Mouse (Mus musculus) E14TG2a.4 (cell line): ENCODE data around the gene Bphl.
A peak's percentile ranks its signal among the peaks of the same experiment; 100 is the strongest.
"Not testable (repeated sequence)": the region's sequence is repeated elsewhere in the genome, so short reads cannot be mapped to it uniquely, and the experiment has no call there.

Experiments
- H3K27me3 ChIP-seq: 2 replicates; pipeline ENCODE4 v1.6.1; 2014; ENCODE audit warnings: low read length, control low read depth; ENCODE audit not compliant: insufficient read depth
- H3K36me3 ChIP-seq: 2 replicates; pipeline ENCODE4 v1.6.1; 2014; ENCODE audit warnings: low read length, control low read depth; ENCODE audit not compliant: insufficient read depth
- H3K4me1 ChIP-seq: replicated peaks from 2 replicates; pipeline ENCODE4 v1.6.1; 2014; ENCODE audit warnings: low read depth, low read length, control low read depth
- H3K4me3 ChIP-seq: replicated peaks from 2 replicates; pipeline ENCODE4 v1.5.1; 2014; ENCODE audit warnings: mild to moderate bottlenecking, low read length
- H3K9me3 ChIP-seq: 2 replicates; pipeline ENCODE4 v1.6.1; 2014; ENCODE audit warnings: low read length, control low read depth
- CTCF ChIP-seq: conservative IDR thresholded peaks from 2 replicates; pipeline ENCODE4 v1.5.1; 2014; ENCODE audit warnings: low read length
- NANOG ChIP-seq: IDR thresholded peaks from 2 replicates; pipeline ENCODE4 v1.6.1; 2014; ENCODE audit warnings: borderline replicate concordance, low read length, mixed read lengths
- POU5F1 ChIP-seq: IDR thresholded peaks from 2 replicates; pipeline ENCODE4 v1.6.1; 2014; ENCODE audit warnings: low read length, borderline replicate concordance

Bphl gene

GRCm38 (mm10) chr13:34076561-34077491 lies 39.4 kb downstream of the Bphl start:
- Histone ChIP-seq H3K36me3 (peaks cover 19% of the 10 kb centered on the region), H3K27me3 (peaks cover 9% of the 10 kb centered on the region; the same call in 1 of the 2 replicates), H3K4me1 (peaks cover 24% of the 10 kb centered on the region), H3K9me3 (no peaks in the 10 kb centered on the region), H3K4me3 (peak overlapping the region; percentile 85)
- TF ChIP-seq NANOG (no peak), CTCF (no peak), POU5F1 (no peak)

DNA sequence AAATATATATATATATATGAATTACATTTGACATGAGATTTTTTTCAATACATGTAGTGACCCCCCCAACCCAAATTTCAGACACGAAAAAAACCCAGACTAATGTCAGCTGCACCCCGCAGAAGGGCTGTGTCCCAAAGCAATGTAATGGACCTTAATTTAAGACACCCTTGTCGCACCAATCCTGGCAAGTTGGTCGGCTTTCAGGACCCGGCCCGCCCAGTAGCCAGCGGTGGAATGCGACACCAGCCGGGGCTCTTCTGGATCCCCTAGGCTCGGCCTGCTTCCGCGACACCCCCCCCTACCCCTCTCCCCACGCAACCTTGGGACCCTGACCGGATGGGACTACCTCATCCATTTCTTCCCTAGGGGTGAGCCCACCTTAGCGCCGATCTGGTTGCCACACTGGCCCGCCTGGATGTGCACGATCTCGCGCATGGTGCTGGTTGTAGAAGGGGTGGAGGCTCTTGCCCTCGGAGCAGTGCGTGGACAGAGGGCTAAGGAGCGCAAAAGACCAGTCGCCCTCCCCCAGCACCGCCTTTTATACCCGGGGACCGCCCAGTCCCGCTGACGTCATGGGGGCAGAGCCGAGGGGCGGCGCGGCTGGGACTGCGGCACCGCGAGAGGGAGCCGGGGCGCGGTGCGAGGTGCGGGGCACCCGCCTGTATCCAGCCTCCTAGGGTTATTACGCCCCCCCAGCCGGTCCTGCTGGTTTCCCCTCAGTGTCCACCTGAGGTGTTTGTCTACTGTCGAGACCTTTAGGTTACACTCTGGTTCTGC lies 40.3 kb downstream of the Bphl start, which contains the start of gene Tubb2a:
Gene Tubb2a (minus strand): TSS at position 516 of the 780 bp plus-strand sequence.
- H3K4me1 ChIP-seq: peaks cover 24% of the 10 kb centered on the region
- peaks cover 19% of the 10 kb centered on the region for H3K36me3 ChIP-seq
- peaks cover 9% of the 10 kb centered on the region; the same call in 1 of the 2 replicates for H3K27me3 ChIP-seq
- H3K9me3 ChIP-seq: no peaks in the 10 kb centered on the region
- no peak for TF ChIP-seq POU5F1
- TF ChIP-seq NANOG: no peak
- TF ChIP-seq CTCF: no peak
- H3K4me3 ChIP-seq: peak within 1 kb of the TSS; percentile 85

DNA sequence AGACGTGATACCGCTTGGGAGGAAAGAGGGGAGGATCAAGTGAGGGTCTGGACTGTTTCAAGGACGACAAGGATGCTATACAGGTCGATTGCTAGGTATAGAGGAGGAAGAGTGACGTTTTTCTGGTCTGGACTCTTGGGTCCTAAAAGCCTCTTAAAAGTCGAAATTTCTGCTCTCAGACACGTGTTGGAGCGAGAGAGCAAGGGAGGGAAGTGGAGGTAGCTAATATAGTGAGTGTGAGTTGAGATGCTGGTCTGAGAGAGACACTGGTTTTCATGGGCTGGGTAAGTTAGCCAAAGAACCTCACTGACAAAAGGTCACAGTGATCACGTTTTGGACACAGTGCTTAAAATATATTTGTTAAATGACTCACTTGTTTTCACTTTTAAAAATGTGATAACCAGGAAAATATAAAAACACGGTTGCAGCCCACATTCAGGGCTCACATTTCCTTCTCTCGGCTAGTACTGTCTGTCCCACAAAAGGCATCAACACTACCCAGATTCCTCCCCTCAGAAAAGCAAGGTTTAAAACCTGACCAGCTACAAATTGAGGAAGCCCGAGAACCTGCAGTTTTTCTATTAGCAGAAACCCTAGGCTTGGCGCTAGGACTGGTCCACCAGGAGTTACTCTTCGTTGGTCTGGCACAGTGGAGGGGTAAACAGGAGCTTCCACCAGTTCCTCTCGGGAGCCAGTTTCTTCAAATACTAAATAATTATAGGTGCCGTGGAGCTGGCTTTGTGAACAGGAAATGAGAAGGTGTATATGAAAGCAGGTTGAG lies 41.3 kb downstream of the Bphl start:
- H3K4me3 ChIP-seq: peak overlapping the region; percentile 85
- H3K4me1 ChIP-seq: peaks cover 23% of the 10 kb centered on the region
- H3K36me3 ChIP-seq: peaks cover 16% of the 10 kb centered on the region
- TF ChIP-seq CTCF: no peak
- TF ChIP-seq NANOG: no peak
- no peak for TF ChIP-seq POU5F1
- H3K27me3 ChIP-seq: peaks cover 9% of the 10 kb centered on the region; the same call in 1 of the 2 replicates
- H3K9me3 ChIP-seq: no peaks in the 10 kb centered on the region

- Histone ChIP-seq H3K4me1 (peaks cover 35% of the 10 kb centered on the region), H3K27me3 (peaks cover 9% of the 10 kb centered on the region; the same call in 1 of the 2 replicates), H3K4me3 (no peak overlapping the region), H3K36me3 (peaks cover 10% of the 10 kb centered on the region; the same call in 1 of the 2 replicates), H3K9me3 (no peaks in the 10 kb centered on the region)
- TF ChIP-seq NANOG: no peak
- TF ChIP-seq POU5F1: no peak
- no peak for TF ChIP-seq CTCF
Observed at GRCm38 (mm10) chr13:34079801-34080200, 42.4 kb downstream of the Bphl start.

- TF ChIP-seq NANOG: no peak
- no peak for TF ChIP-seq CTCF
- no peak for TF ChIP-seq POU5F1
- no peaks in the 10 kb centered on the region for H3K9me3 ChIP-seq
- no peaks in the 10 kb centered on the region for H3K36me3 ChIP-seq
- peaks cover 47% of the 10 kb centered on the region for H3K4me1 ChIP-seq
- H3K4me3 ChIP-seq: no peak overlapping the region
- peaks cover 9% of the 10 kb centered on the region; the same call in 1 of the 2 replicates for H3K27me3 ChIP-seq
Observed at GRCm38 (mm10) chr13:34081926-34082325, 44.5 kb downstream of the Bphl start.

DNA sequence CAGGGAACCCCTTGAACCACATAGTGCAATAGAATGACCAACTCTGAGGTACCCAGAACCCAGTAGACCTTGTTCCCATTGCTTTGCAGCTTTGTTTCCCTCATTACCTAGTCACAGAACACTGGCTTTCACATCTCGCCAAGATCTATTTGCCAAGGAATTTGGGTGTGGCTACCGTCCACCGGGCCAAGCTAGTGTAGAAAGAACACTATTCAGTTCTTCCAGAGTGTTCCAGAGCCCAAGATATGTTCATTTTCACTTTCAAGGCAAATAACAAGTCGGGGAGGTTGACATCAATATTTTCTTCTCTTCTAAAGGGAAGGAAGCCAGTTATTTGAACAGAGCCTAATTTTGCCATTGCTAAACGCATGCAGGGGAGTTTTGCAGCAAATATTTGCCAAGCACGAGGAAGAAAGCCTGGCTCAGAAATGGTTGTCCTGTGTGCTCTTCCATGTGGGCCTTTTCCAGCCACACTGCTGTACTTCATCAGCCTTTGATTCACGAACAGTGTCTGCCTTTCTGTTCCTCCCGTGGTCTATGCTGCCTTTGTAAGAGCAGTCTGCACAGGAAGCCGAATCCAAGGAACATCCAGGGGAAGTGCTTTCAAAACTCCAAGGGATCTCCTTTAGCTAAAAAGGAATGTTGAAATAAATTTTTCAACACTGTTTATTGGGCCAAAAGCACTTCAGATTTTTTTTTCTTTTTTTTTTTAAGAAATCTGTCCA lies 46.8 kb downstream of the Bphl start:
- Histone ChIP-seq H3K4me1 (peaks cover 55% of the 10 kb centered on the region), H3K4me3 (no peak overlapping the region), H3K27me3 (peaks cover 5% of the 10 kb centered on the region; the same call in 1 of the 2 replicates), H3K36me3 (no peaks in the 10 kb centered on the region), H3K9me3 (no peaks in the 10 kb centered on the region)
- TF ChIP-seq NANOG (no peak), CTCF (no peak), POU5F1 (no peak)

DNA sequence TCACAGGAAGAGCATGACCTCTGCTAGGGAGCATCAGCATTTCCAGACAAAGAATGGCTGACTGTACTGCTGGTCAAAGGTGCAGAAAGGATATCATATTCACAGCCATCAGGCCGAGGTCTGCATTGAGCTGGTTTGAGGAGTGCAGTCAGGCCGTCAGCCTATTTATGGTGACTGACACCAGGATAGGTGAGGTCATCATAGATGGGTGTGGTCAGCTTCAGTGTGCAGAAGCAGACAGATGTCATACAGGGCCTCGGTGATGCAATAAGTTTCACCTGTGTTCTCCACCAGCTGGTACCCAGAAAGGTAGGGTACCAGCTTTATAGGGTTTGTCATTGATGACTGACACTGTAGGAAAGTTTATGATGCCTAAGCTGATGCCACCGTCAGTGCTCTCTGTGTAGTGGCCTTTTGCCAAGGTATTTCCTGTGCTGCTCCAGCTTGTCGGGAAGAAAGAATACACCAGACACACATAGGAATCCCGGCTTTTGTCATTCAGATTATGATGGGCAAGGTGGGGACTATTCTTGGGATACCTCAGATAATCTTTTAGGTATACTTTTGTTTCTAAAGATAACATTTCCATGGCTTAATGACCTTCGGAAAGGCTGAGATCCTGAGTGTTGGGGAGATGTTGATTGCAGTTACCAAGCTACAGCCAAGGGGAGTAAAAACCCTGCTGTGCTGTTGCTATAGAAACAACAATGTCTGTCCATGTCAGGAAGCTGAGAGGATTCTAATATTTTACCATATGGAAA lies 49.8 kb downstream of the Bphl start:
- Histone ChIP-seq H3K27me3 (no peaks in the 10 kb centered on the region), H3K9me3 (no peaks in the 10 kb centered on the region), H3K4me1 (peaks cover 57% of the 10 kb centered on the region), H3K36me3 (no peaks in the 10 kb centered on the region), H3K4me3 (no peak overlapping the region)
- TF ChIP-seq NANOG (peak; percentile 30; the same call in 1 of the 2 replicates), POU5F1 (no peak), CTCF (no peak)

DNA sequence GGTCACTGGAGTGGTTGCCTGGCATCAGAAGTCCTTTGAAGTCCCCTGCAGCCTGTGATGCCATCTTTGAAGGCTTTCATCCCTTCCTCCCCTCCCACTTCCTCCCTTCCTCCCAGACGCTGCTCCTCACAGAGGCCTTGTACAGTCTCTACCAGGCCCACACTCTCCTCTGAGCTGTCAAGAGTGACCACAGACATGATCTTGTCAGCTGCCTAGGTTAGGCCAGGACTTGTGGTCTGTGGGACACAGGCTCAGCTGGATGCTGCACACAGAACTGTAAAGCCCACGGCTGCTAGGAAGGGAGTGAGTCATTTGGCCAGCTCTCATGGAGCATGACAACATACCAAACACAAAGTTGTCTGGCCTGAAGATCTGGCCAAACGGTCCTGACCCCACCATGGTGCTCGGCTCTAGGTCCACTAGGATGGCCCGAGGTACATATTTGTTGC lies 50.8 kb downstream of the Bphl start:
- H3K27me3 ChIP-seq, H3K36me3 ChIP-seq, H3K9me3 ChIP-seq, H3K4me3 ChIP-seq: not testable (repeated sequence)
- peaks cover 57% of the 10 kb centered on the region for H3K4me1 ChIP-seq
